8 mouse cellular contexts compared by ENCODE assay signal in genomic region chr1:58422879-58423278, GRCm38 (mm10). TPM values are rescaled to one million over a fixed set of nuclear protein-coding genes. Genes with fewer than 3 reads are reported as not detected.
DNase-seq lines count a peak whose midpoint lies in the region; ATAC-seq lines count a peak whose summit lies in the region.

No protein-coding gene starts in this region.

- H3K27ac ChIP-seq in embryonic facial prominence, embryonic 12.5 days, result peak overlapping the region; percentile 99
- peak overlapping the region; percentile 99 for H3K27ac ChIP-seq in limb, embryonic 12.5 days
- peak overlapping the region; percentile 97 for H3K27ac ChIP-seq in midbrain, embryonic 13.5 days

- peaks cover 15% of the 10 kb centered on the region for H3K4me1 ChIP-seq in embryonic facial prominence, embryonic 12.5 days
- peaks cover 17% of the 10 kb centered on the region for H3K4me1 ChIP-seq in limb, embryonic 12.5 days (replicated peaks)
- H3K4me1 ChIP-seq in midbrain, embryonic 13.5 days (replicated peaks), result peaks cover 31% of the 10 kb centered on the region

- H3K36me3 ChIP-seq in embryonic facial prominence, embryonic 12.5 days, result peaks cover 31% of the 10 kb centered on the region
- H3K36me3 ChIP-seq in limb, embryonic 12.5 days, result peaks cover 33% of the 10 kb centered on the region
- H3K36me3 ChIP-seq in midbrain, embryonic 13.5 days, result peaks cover 32% of the 10 kb centered on the region

- H3K9ac ChIP-seq in embryonic facial prominence, embryonic 12.5 days, result peak overlapping the region; percentile 99
- H3K9ac ChIP-seq in limb, embryonic 12.5 days (replicated peaks), result peak overlapping the region; percentile 100
- peak overlapping the region; percentile 93 for H3K9ac ChIP-seq in midbrain, embryonic 13.5 days (replicated peaks)

- peak; percentile 81 for ATAC-seq in CD4-positive, CD25-positive, alpha-beta regulatory T cell, adult 4 months
- no peak for ATAC-seq in embryonic facial prominence, embryonic 12.5 days (ENCODE audit: insufficient number of reproducible peaks, insufficient read depth, low FRiP score, low TSS enrichment)
- 0 out of 2 replicates have a peak, but pooled peaks have one; percentile 65 for ATAC-seq in limb, embryonic 12.5 days (ENCODE audit: insufficient number of reproducible peaks, insufficient read depth, low FRiP score, low TSS enrichment, low read depth)
- ATAC-seq in midbrain, embryonic 13.5 days, result peak; percentile 65

- H3K4me3 ChIP-seq in embryonic facial prominence, embryonic 12.5 days, result peak overlapping the region; percentile 99
- peak overlapping the region; percentile 100 for H3K4me3 ChIP-seq in limb, embryonic 12.5 days (replicated peaks)
- peak overlapping the region; percentile 79 for H3K4me3 ChIP-seq in midbrain, embryonic 13.5 days (replicated peaks)

- H3K27me3 ChIP-seq in embryonic facial prominence, embryonic 12.5 days, result no peaks in the 10 kb centered on the region
- H3K27me3 ChIP-seq in limb, embryonic 12.5 days, result no peaks in the 10 kb centered on the region
- no peaks in the 10 kb centered on the region for H3K27me3 ChIP-seq in midbrain, embryonic 13.5 days

- peak overlapping the region; percentile 76 for H3K4me2 ChIP-seq in embryonic facial prominence, embryonic 12.5 days (replicated peaks)
- peak overlapping the region; percentile 74 for H3K4me2 ChIP-seq in limb, embryonic 12.5 days
- peak overlapping the region; percentile 78 for H3K4me2 ChIP-seq in midbrain, embryonic 13.5 days (replicated peaks)

- DNase-seq in R1 (ENCODE audit: low read depth, low spot score), result peak; percentile 86
- peak; percentile 27 for DNase-seq in heart, postnatal 4 days
- peak; percentile 6 to 50 for DNase-seq in thymus, postnatal 10 days (ENCODE audit: low spot score in 2 of 2)
- no peak for DNase-seq in right cerebral cortex, postnatal 4 days

- WGBS in embryonic facial prominence, embryonic 12.5 days, result 7% methylated on average over 13 of the region's 13 CpGs
- 12% methylated on average over 13 of the region's 13 CpGs for WGBS in limb, embryonic 12.5 days
- WGBS in midbrain, embryonic 13.5 days, result 10% methylated on average over 13 of the region's 13 CpGs

- no peaks in the 10 kb centered on the region for H3K9me3 ChIP-seq in embryonic facial prominence, embryonic 12.5 days
- no peaks in the 10 kb centered on the region for H3K9me3 ChIP-seq in limb, embryonic 12.5 days
- H3K9me3 ChIP-seq in midbrain, embryonic 13.5 days, result no peaks in the 10 kb centered on the region

RNA-seq across cellular contexts. Expression of gene Clk1, which starts 1.0 kb away (rescaled TPM):
- 100 to 1,000 TPM; 507 to 582 TPM for polyA plus RNA-seq in CD4-positive, CD25-positive, alpha-beta regulatory T cell, adult 4 months (2017; shearing (Covaris generic))
- 222 and 233 TPM in 2 replicates for polyA plus RNA-seq in embryonic facial prominence, embryonic 12.5 days (2016; fragmentation: Nextera tagmentation; extraction: Ambion mirVana)
- total RNA-seq in heart, postnatal 4 days (2021), result 10 to 100 TPM; 60.7 to 61.5 TPM
- polyA plus RNA-seq in limb, embryonic 12.5 days (2016; fragmentation: Nextera tagmentation; extraction: Ambion mirVana), result 202 and 205 TPM in 2 replicates
- 171 and 194 TPM in 2 replicates for polyA plus RNA-seq in midbrain, embryonic 13.5 days (2015; fragmentation: Nextera tagmentation; extraction: Ambion mirVana)

RNA-seq across cellular contexts. Expression of gene Nif3l1, which starts 22.1 kb away (rescaled TPM):
- polyA plus RNA-seq in CD4-positive, CD25-positive, alpha-beta regulatory T cell, adult 4 months (2017; shearing (Covaris generic)), result 10 to 100 TPM; 43.6 to 56.9 TPM
- polyA plus RNA-seq in embryonic facial prominence, embryonic 12.5 days (2016; fragmentation: Nextera tagmentation; extraction: Ambion mirVana), result 56.0 and 56.8 TPM in 2 replicates
- 10 to 100 TPM; 13.7 to 18.4 TPM for total RNA-seq in heart, postnatal 4 days (2021)
- 59.6 and 60.2 TPM in 2 replicates for polyA plus RNA-seq in limb, embryonic 12.5 days (2016; fragmentation: Nextera tagmentation; extraction: Ambion mirVana)
- polyA plus RNA-seq in midbrain, embryonic 13.5 days (2015; fragmentation: Nextera tagmentation; extraction: Ambion mirVana), result 61.2 and 62.6 TPM in 2 replicates

RNA-seq across cellular contexts. Expression of gene Ppil3, which starts 22.4 kb away (rescaled TPM):
- polyA plus RNA-seq in CD4-positive, CD25-positive, alpha-beta regulatory T cell, adult 4 months (2017; shearing (Covaris generic)), result 10 to 100 TPM; 61.1 to 68.8 TPM
- 53.4 and 59.4 TPM in 2 replicates for polyA plus RNA-seq in embryonic facial prominence, embryonic 12.5 days (2016; fragmentation: Nextera tagmentation; extraction: Ambion mirVana)
- 10 to 100 TPM; 18.9 to 19.8 TPM for total RNA-seq in heart, postnatal 4 days (2021)
- 56.3 and 56.7 TPM in 2 replicates for polyA plus RNA-seq in limb, embryonic 12.5 days (2016; fragmentation: Nextera tagmentation; extraction: Ambion mirVana)
- polyA plus RNA-seq in midbrain, embryonic 13.5 days (2015; fragmentation: Nextera tagmentation; extraction: Ambion mirVana), result 52.0 and 53.7 TPM in 2 replicates

RNA-seq across cellular contexts. Expression of gene Bzw1, which starts 30.2 kb away (rescaled TPM):
- polyA plus RNA-seq in CD4-positive, CD25-positive, alpha-beta regulatory T cell, adult 4 months (2017; shearing (Covaris generic)), result 100 to 1,000 TPM; 388 to 409 TPM
- polyA plus RNA-seq in embryonic facial prominence, embryonic 12.5 days (2016; fragmentation: Nextera tagmentation; extraction: Ambion mirVana), result 374 and 417 TPM in 2 replicates
- total RNA-seq in heart, postnatal 4 days (2021), result 100 to 1,000 TPM; 135 to 136 TPM
- 408 and 418 TPM in 2 replicates for polyA plus RNA-seq in limb, embryonic 12.5 days (2016; fragmentation: Nextera tagmentation; extraction: Ambion mirVana)
- polyA plus RNA-seq in midbrain, embryonic 13.5 days (2015; fragmentation: Nextera tagmentation; extraction: Ambion mirVana), result 406 and 428 TPM in 2 replicates
